Comparison of ENCODE assay signal across 26 mouse cellular contexts in genomic region chr3:107225820-107226219, GRCm38 (mm10). TPM values are rescaled to one million over a fixed set of nuclear protein-coding genes. Genes with fewer than 3 reads are reported as not detected.
"Had no signal": no experiment of that assay in that cellular context is flagged by ENCODE, and none has a peak within 500 bp of the region (broad histone marks: within the 10 kb centered on the region; RNA-seq: fewer than 3 reads in every experiment).

No protein-coding gene starts in this region.

- H3K4me3 ChIP-seq: midbrain, embryonic 10.5 days; midbrain, embryonic 12.5 days; myocyte; neural tube, embryonic 13.5 days; neural tube, embryonic 15.5 days had no signal

- H3K27me3 ChIP-seq: midbrain, embryonic 12.5 days; neural tube, embryonic 13.5 days; neural tube, embryonic 15.5 days had no signal

- H3K9me3 ChIP-seq: midbrain, embryonic 10.5 days; neural tube, embryonic 15.5 days had no signal

- H3K4me2 ChIP-seq: lung, embryonic 14.5 days; midbrain, embryonic 12.5 days; neural tube, embryonic 13.5 days; neural tube, embryonic 15.5 days had no signal

- ATAC-seq: midbrain, embryonic 16.5 days had no signal

- H3K9ac ChIP-seq: lung, embryonic 14.5 days; midbrain, embryonic 12.5 days; neural tube, embryonic 13.5 days; neural tube, embryonic 15.5 days had no signal

- H3K36me3 ChIP-seq: midbrain, embryonic 10.5 days; midbrain, embryonic 12.5 days; neural tube, embryonic 13.5 days; neural tube, embryonic 15.5 days had no signal

- H3K4me1 ChIP-seq: midbrain, embryonic 12.5 days; neural tube, embryonic 13.5 days; neural tube, embryonic 15.5 days had no signal

- H3K27ac ChIP-seq: midbrain, embryonic 10.5 days; midbrain, embryonic 12.5 days; neural tube, embryonic 13.5 days; neural tube, embryonic 15.5 days had no signal

- DNase-seq: lung, embryonic 14.5 days; lung, postnatal 10 days; lung, postnatal 4 days; midbrain, embryonic 14.5 days; retina, postnatal 1 day; right cerebral cortex, adult 18-20 months; right cerebral cortex, postnatal 25 days; right cerebral cortex, postnatal 4 days; spleen, adult 18-20 months; thymus, adult 18-20 months; thymus, postnatal 14 days; thymus, postnatal 36 days had no signal

RNA-seq across cellular contexts. Expression of gene Cym, which starts 4.3 kb away (rescaled TPM):
- total RNA-seq: megakaryocyte-erythroid progenitor cell, adult 5-6 weeks had no signal
- polyA plus RNA-seq: midbrain, embryonic 10.5 days; midbrain, embryonic 12.5 days; neural tube, embryonic 11.5 days had no signal

RNA-seq across cellular contexts. Expression of gene A630076J17Rik, which starts 4.6 kb away (rescaled TPM):
- total RNA-seq: megakaryocyte, adult 5-6 weeks; megakaryocyte-erythroid progenitor cell, adult 5-6 weeks had no signal
- polyA plus RNA-seq: midbrain, embryonic 10.5 days; midbrain, embryonic 12.5 days; midbrain, embryonic 14.5 days; midbrain, embryonic 16.5 days; myocyte; neural tube, embryonic 11.5 days; neural tube, embryonic 13.5 days; neural tube, embryonic 15.5 days; small intestine, adult 2 months had no signal

RNA-seq across cellular contexts. Expression of gene Prok1, which starts 13.7 kb away (rescaled TPM):
- total RNA-seq: megakaryocyte, adult 5-6 weeks; megakaryocyte-erythroid progenitor cell, adult 5-6 weeks had no signal
- polyA plus RNA-seq: lung, embryonic 16.5 days; midbrain, embryonic 10.5 days; midbrain, embryonic 12.5 days; neural tube, embryonic 11.5 days; neural tube, embryonic 13.5 days; small intestine, adult 2 months; stomach, embryonic 14.5 days had no signal

RNA-seq across cellular contexts. Expression of gene Kcna10, which starts 43.0 kb away (rescaled TPM):
- total RNA-seq: megakaryocyte, adult 5-6 weeks; megakaryocyte-erythroid progenitor cell, adult 5-6 weeks had no signal
- polyA plus RNA-seq: lung, embryonic 14.5 days; lung, embryonic 16.5 days; midbrain, embryonic 10.5 days; midbrain, embryonic 12.5 days; midbrain, embryonic 14.5 days; midbrain, embryonic 16.5 days; myocyte; neural tube, embryonic 11.5 days; neural tube, embryonic 13.5 days; neural tube, embryonic 15.5 days; small intestine, adult 2 months; stomach, embryonic 14.5 days; stomach, embryonic 16.5 days; thymus, postnatal 0 days had no signal
